Mouse (Mus musculus): ENCODE measurements around the gene Kirrel3.

The Kirrel3 gene

GRCm38 (mm10) chr9:34806854-34807253 is 321.2 kb downstream of the Kirrel3 start:
- DNase-seq (ENCODE audit: extremely low read depth, insufficient read length, low spot score), result no peak

- no peak for DNase-seq (ENCODE audit: extremely low read depth, insufficient read length, low spot score)
Measured at GRCm38 (mm10) chr9:34809993-34810513, 324.4 kb downstream of the Kirrel3 start.

GRCm38 (mm10) chr9:34818325-34818976 is 332.8 kb downstream of the Kirrel3 start:
- DNase-seq (ENCODE audit: extremely low read depth, insufficient read length, low spot score), result no peak

GRCm38 (mm10) chr9:34824358-34825088 is 338.8 kb downstream of the Kirrel3 start:
- no peak for DNase-seq (ENCODE audit: extremely low read depth, insufficient read length, low spot score)

- DNase-seq (ENCODE audit: extremely low read depth, insufficient read length, low spot score), result no peak
Measured at GRCm38 (mm10) chr9:34825089-34825400, 339.4 kb downstream of the Kirrel3 start.

- no peak for DNase-seq (ENCODE audit: extremely low read depth, insufficient read length, low spot score)
Measured at GRCm38 (mm10) chr9:34825402-34826008, 339.8 kb downstream of the Kirrel3 start.

GRCm38 (mm10) chr9:34830696-34831095 is 345.0 kb downstream of the Kirrel3 start:
- no peak for DNase-seq (ENCODE audit: extremely low read depth, insufficient read length, low spot score)

- no peak for DNase-seq (ENCODE audit: extremely low read depth, insufficient read length, low spot score)
Measured at GRCm38 (mm10) chr9:34836801-34837200, 351.1 kb downstream of the Kirrel3 start.

- no peak for DNase-seq (ENCODE audit: extremely low read depth, insufficient read length, low spot score)
Measured at GRCm38 (mm10) chr9:34837700-34838462, 352.2 kb downstream of the Kirrel3 start.

- DNase-seq (ENCODE audit: extremely low read depth, insufficient read length, low spot score), result no peak
Measured at GRCm38 (mm10) chr9:34843275-34843965, 357.7 kb downstream of the Kirrel3 start.

- peak; percentile 30 for DNase-seq (ENCODE audit: extremely low read depth, insufficient read length, low spot score)
Measured at GRCm38 (mm10) chr9:34846440-34846839, 360.7 kb downstream of the Kirrel3 start.

- no peak for DNase-seq (ENCODE audit: extremely low read depth, insufficient read length, low spot score)
Measured at GRCm38 (mm10) chr9:34847664-34848063, 362.0 kb downstream of the Kirrel3 start.

- DNase-seq (ENCODE audit: extremely low read depth, insufficient read length, low spot score), result no peak
Measured at GRCm38 (mm10) chr9:34851136-34851535, 365.4 kb downstream of the Kirrel3 start.

- no peak for DNase-seq (ENCODE audit: extremely low read depth, insufficient read length, low spot score)
Measured at GRCm38 (mm10) chr9:34857575-34857974, 371.9 kb downstream of the Kirrel3 start.

- DNase-seq (ENCODE audit: extremely low read depth, insufficient read length, low spot score), result no peak
Measured at GRCm38 (mm10) chr9:34858071-34858470, 372.4 kb downstream of the Kirrel3 start.

- no peak for DNase-seq (ENCODE audit: extremely low read depth, insufficient read length, low spot score)
Measured at GRCm38 (mm10) chr9:34860934-34861333, 375.2 kb downstream of the Kirrel3 start.

- DNase-seq (ENCODE audit: extremely low read depth, insufficient read length, low spot score), result no peak
Measured at GRCm38 (mm10) chr9:34861775-34862174, 376.1 kb downstream of the Kirrel3 start.

- no peak for DNase-seq (ENCODE audit: extremely low read depth, insufficient read length, low spot score)
Measured at GRCm38 (mm10) chr9:34865606-34866005, 379.9 kb downstream of the Kirrel3 start.

GRCm38 (mm10) chr9:34871316-34871966 is 385.7 kb downstream of the Kirrel3 start:
- no peak for DNase-seq (ENCODE audit: extremely low read depth, insufficient read length, low spot score)

GRCm38 (mm10) chr9:34875238-34875637 is 389.5 kb downstream of the Kirrel3 start:
- no peak for DNase-seq (ENCODE audit: extremely low read depth, insufficient read length, low spot score)
